Mouse (Mus musculus) liver, embryonic 14.5 days (tissue): ENCODE measurements around the gene Klhl8. TPM values are rescaled to one million over a fixed set of nuclear protein-coding genes. Genes with fewer than 3 reads are reported as not detected.
"Not testable (repeated sequence)": the region's sequence is repeated elsewhere in the genome, so short reads cannot be mapped to it uniquely, and the experiment has no call there.

ENCODE experiments used
- ATAC-seq: fragments of 200-750 bp; cut with Nextera tagmentation; 2 replicates; pipeline ENCODE4 v1.8.0; 2017; ENCODE audit warnings: moderate number of reproducible peaks, mild to moderate bottlenecking, moderate library complexity; ENCODE audit not compliant: insufficient read depth
- DNase-seq, 3 experiments: peaks; one replicate each; pipeline ENCODE4 v3.0.0-alpha.2; 2012 to 2013; ENCODE audit warnings: low read depth in 3 of 3, low spot score in 3 of 3
- H3K27ac ChIP-seq: fragments of 300-500 bp; sonication (generic); 2 replicates; pipeline ENCODE4 v1.5.1; 2014; ENCODE audit warnings: moderate library complexity, mild to moderate bottlenecking, control low read depth, inconsistent platforms
- H3K27me3 ChIP-seq: fragments of 300-500 bp; sonication (generic); 2 replicates; pipeline ENCODE4 v1.6.1; 2014; ENCODE audit warnings: mild to moderate bottlenecking, low read length, moderate library complexity; ENCODE audit not compliant: control insufficient read depth, insufficient read depth
- H3K36me3 ChIP-seq: fragments of 300-500 bp; sonication (generic); replicated peaks from 2 replicates; pipeline ENCODE4 v1.6.1; 2014; ENCODE audit warnings: low read depth; ENCODE audit not compliant: control insufficient read depth, insufficient read depth
- H3K4me1 ChIP-seq, 2 experiments: fragments of 200-500 bp in 1 of 2; fragments of 300-500 bp in 1 of 2; sonication (generic) in 1 of 2; replicated peaks; 2 replicates each; pipeline ENCODE4 v1.6.1; 2012 to 2014; ENCODE audit warnings: antibody characterized with exemption in 1 of 2, inconsistent platforms in 1 of 2, low read length in 1 of 2; ENCODE audit not compliant: control insufficient read depth in 2 of 2, insufficient read depth in 2 of 2
- H3K4me2 ChIP-seq: fragments of 300-500 bp; sonication (generic); 2 replicates; pipeline ENCODE4 v1.6.1; 2014; ENCODE audit warnings: low read depth, mild to moderate bottlenecking, control low read depth, moderate library complexity
- H3K4me3 ChIP-seq, 2 experiments: fragments of 200-500 bp in 1 of 2; fragments of 300-500 bp in 1 of 2; sonication (generic) in 1 of 2; 2 replicates each; pipeline ENCODE4 v1.5.1; 2012 to 2014; ENCODE audit warnings: low read depth in 2 of 2, low read length in 2 of 2, mild to moderate bottlenecking in 2 of 2, control low read depth in 1 of 2, inconsistent platforms in 1 of 2, moderate library complexity in 1 of 2; ENCODE audit not compliant: insufficient read depth in 1 of 2
- H3K9ac ChIP-seq: fragments of 300-500 bp; sonication (generic); replicated peaks from 2 replicates; pipeline ENCODE4 v1.6.1; 2014; ENCODE audit warnings: mild to moderate bottlenecking, control low read depth, moderate library complexity
- H3K9me3 ChIP-seq: fragments of 300-500 bp; sonication (generic); 2 replicates; pipeline ENCODE4 v1.6.1; 2016; ENCODE audit warnings: low read length, mixed read lengths; ENCODE audit not compliant: control insufficient read depth
- CTCF ChIP-seq: IDR thresholded peaks from 2 replicates; pipeline ENCODE4 v1.5.1; 2016; ENCODE audit warnings: antibody characterized with exemption, low read depth, control low read depth
- EP300 ChIP-seq: IDR thresholded peaks from 2 replicates; pipeline ENCODE4 v1.6.1; 2016; ENCODE audit warnings: antibody characterized with exemption, low read depth
- WGBS: fragments of 180-500 bp; shearing (Covaris S2); extraction: QIAGEN DNeasy Blood & Tissue Kit; methylation state at CpG from one replicate; pipeline ENCODE4 v1.1.7; 2014; ENCODE audit not compliant: insufficient replicate concordance; 5-methylcytosine and 5-hydroxymethylcytosine counted together
- polyA plus RNA-seq, 2 experiments: library from polyadenylated mRNA; depleted of rRNA in 1 of 2; stranded (reverse) in 1 of 2; unstranded in 1 of 2; fragments of >200 nt; fragmentation: Nextera tagmentation in 1 of 2; extraction: Ambion mirVana in 1 of 2; gene quantifications; 2 replicates each; pipeline versions ENCODE4 v1.2.1 to v1.2.3; 2012 to 2014

Klhl8 gene
- polyA plus RNA-seq (2012; rRNA removed) (0.83 and 0.98 TPM in 2 replicates), polyA plus RNA-seq (2014; fragmentation: Nextera tagmentation; extraction: Ambion mirVana) (0.99 and 1.7 TPM in 2 replicates)

DNA sequence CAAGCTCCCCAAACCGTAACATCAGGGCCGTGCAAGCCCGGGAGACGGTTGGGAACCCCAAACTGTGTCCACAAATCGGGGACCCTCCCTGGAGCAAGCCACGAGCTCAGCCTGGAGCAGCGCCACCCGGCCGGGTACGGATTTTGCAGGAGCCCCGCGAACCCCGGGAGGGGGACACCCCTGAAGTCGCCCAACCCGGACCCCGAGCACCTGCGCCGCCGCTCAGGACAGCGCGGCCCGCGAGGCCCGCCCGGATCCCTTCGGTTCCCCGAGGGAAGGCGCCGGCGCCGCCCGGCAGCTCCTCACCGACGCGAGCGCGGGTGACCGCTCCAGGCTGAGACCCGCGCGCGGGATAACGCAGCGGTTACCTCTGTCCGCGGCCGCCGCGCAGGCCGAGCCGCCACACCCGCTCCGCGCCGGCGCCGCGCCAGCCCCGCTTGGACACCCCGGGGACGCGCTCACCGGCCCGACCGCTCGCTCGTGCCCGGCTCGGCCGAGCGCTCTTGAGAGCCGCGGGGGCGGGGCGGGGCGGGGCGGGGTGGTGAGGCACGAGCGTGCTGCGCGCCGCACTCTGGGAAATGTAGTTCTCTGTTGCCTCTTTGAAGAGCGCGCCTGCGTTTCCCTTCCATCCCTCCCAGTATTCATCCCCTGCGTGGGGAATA is at the start of gene Klhl8:
Klhl8 (minus strand) TSS at position 512 of the 662 bp plus-strand sequence.
- H3K27me3 ChIP-seq = peaks cover 2% of the 10 kb centered on the region; the same call in 1 of the 2 replicates
- DNase-seq (peak; percentile 74 to 77 (median 75)), ATAC-seq (peak; percentile 98)
- H3K27ac ChIP-seq = no peak within 1 kb of the TSS
- H3K36me3 ChIP-seq = no peaks in the 10 kb centered on the region
- peaks cover 2 to 3% of the 10 kb centered on the region in 2 experiments; a peak in 1 of 4 replicates for H3K4me1 ChIP-seq
- TF ChIP-seq EP300 (no peak), CTCF (no peak)
- H3K4me3 ChIP-seq = peak within 1 kb of the TSS; percentile 64 to 66
- no peaks in the 10 kb centered on the region for H3K9me3 ChIP-seq
- peak within 1 kb of the TSS; percentile 46 for H3K9ac ChIP-seq
- H3K4me2 ChIP-seq = peak within 1 kb of the TSS; percentile 70
- under 1% methylated on average over 85 of the region's 86 CpGs for WGBS

DNA sequence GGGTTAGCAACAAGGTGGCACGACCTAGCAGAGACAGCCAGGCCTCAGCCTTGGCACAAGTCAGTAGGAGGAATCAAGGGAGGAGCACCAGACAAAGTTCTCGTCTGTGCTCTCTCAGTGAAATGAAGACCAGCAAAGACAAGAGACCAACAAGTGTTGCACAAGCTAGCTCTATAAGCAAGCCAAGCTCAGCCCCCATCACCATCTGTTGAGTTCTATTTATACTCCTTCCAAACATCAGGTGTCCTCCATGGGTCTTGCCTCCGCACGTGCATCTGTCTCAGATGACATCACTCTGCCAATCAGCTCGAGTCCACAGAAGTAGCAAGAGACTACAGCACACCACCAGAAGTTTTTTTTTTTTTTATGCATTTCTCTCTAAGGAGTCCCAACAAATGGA is 43.6 kb upstream of the Klhl8 start:
- no peak overlapping the region for H3K27ac ChIP-seq
- H3K4me1 ChIP-seq = no peaks in the 10 kb centered on the region
- H3K4me2 ChIP-seq = no peak overlapping the region
- no peak overlapping the region for H3K9ac ChIP-seq
- no peaks in the 10 kb centered on the region for H3K9me3 ChIP-seq
- no peaks in the 10 kb centered on the region for H3K27me3 ChIP-seq
- H3K4me3 ChIP-seq = no peak overlapping the region
- TF ChIP-seq CTCF = no peak
- no peak for TF ChIP-seq EP300
- WGBS = 49% methylated on average over 5 of the region's 5 CpGs
- no peaks in the 10 kb centered on the region for H3K36me3 ChIP-seq
- no peak for ATAC-seq
- DNase-seq = no peak

DNA sequence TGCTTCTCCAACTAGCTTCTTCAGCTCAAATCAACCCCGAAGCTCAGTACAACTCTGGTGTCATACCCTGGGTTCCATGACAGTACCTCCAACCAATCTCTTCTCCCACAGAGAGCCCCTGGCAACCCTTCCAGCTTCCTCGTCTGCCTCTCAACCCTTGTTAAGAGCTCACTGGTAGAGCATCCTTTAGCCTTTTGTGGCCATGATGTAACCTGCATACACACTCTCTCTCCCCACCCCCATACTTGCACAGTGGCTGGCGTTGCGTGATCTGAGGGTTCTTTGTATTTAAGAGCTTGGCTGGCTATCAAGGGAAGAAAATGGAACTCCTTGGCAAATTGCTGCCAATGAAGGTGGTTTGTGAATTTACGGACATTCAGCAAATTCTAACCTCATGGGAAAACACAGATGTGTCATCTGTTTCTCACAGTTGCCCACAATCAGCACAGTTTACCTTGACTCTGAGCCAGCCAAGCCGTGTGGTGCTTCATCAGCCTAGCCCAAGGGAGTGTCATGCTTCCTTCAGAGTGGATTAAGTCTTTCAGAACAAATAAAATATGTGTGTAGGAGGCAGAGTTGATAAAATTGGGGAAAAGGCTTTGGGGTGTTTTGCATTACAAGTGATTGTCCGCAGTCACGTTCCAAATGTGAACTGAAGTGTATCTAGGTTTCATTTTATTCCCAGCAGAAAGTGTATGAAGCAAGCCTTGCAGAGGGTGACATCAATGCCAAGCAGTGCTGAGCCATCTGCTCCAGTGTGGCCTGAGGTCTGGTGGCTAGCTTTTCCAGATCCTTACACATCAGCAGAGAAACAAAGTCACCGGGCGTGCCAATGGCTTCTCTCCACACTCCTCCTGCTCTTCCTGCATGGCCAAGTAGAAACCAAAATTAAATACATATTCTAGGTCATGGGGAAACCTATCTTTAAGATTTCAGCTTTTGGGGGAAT is 42.4 kb upstream of the Klhl8 start:
- H3K27ac ChIP-seq = no peak overlapping the region
- ATAC-seq = no peak
- H3K36me3 ChIP-seq = no peaks in the 10 kb centered on the region
- TF ChIP-seq CTCF = no peak
- no peak for TF ChIP-seq EP300
- no peak for DNase-seq
- WGBS = 68% methylated on average over 10 of the region's 10 CpGs
- H3K4me3 ChIP-seq = no peak overlapping the region
- no peak overlapping the region for H3K9ac ChIP-seq
- H3K4me1 ChIP-seq = no peaks in the 10 kb centered on the region
- H3K4me2 ChIP-seq = no peak overlapping the region
- no peaks in the 10 kb centered on the region for H3K27me3 ChIP-seq
- no peaks in the 10 kb centered on the region for H3K9me3 ChIP-seq

- not testable (repeated sequence) for H3K9ac ChIP-seq, H3K4me2 ChIP-seq, H3K9me3 ChIP-seq, H3K27me3 ChIP-seq, H3K4me1 ChIP-seq, H3K36me3 ChIP-seq, H3K27ac ChIP-seq, H3K4me3 ChIP-seq, ATAC-seq, DNase-seq
- 77% methylated on average over 15 of the region's 15 CpGs for WGBS
These were observed 39.1 kb upstream of the Klhl8 start for GRCm38 (mm10) chr5:103950138-103950537.

- no peak overlapping the region for H3K9ac ChIP-seq
- H3K36me3 ChIP-seq = no peaks in the 10 kb centered on the region
- H3K4me1 ChIP-seq = no peaks in the 10 kb centered on the region
- no peak for DNase-seq
- no peak for TF ChIP-seq EP300
- TF ChIP-seq CTCF = no peak
- no peak for ATAC-seq
- no peak overlapping the region for H3K27ac ChIP-seq
- 49% methylated on average over 6 of the region's 6 CpGs for WGBS
- H3K27me3 ChIP-seq = no peaks in the 10 kb centered on the region
- H3K4me3 ChIP-seq = no peak overlapping the region
- H3K4me2 ChIP-seq = no peak overlapping the region
- no peaks in the 10 kb centered on the region for H3K9me3 ChIP-seq
These were observed 32.1 kb upstream of the Klhl8 start for GRCm38 (mm10) chr5:103943183-103943582.
